Mouse (Mus musculus): ENCODE data around the gene Gm21425.
"Not testable (repeated sequence)": the region's sequence is repeated elsewhere in the genome, so short reads cannot be mapped to it uniquely, and the experiment has no call there.

The Gm21425 gene

DNA sequence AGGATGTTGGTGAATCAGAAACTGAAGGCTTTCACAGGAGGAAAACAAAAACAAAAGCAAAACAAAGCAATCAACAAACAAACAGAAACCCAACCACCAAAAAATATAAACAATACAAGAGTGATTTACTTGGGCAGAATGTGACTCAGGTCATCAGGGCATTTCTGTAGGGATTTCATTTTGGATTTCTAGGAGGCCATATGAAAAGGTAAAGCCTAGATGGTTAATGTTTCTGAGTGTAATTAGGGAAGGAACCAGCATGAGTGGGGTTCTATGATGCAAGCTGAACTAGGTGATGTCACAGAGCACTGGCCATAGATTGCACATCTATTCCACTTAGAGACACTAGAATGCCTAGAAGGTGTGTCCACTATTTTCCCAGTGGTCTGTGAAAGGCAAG is at the start of gene Gm21425:
Gene Gm21425, plus strand, starts transcription at position 301 of the 400 bp plus-strand sequence.
- not testable (repeated sequence) for DNase-seq (ENCODE audit: low spot score)

DNA sequence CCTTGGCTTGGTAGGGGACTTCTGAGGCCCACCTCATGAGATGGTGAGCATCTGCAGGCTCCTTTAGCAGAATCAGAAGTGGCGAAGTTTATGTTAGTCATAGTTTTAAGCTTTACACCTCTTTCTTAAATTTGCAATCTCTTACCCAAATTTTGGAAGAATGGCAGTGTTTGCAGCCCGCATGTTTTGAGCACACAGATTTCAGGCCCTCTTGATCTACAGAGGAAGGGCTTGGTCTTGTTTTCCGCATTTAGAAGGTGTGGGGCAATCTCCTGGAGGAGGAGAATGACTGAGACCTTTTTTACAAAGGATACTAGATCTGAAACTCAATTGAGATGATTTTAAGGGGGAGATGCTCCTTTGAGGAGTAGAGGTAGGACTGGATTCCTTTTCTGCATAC is 28.4 kb upstream of the Gm21425 start, which contains the start of gene Gm21891:
Gene Gm21891, minus strand, starts transcription at position 101 of the 400 bp plus-strand sequence.
- DNase-seq (ENCODE audit: low spot score), result not testable (repeated sequence)

Measured in urinary bladder, postnatal 10 days (tissue).